ENCODE assay signal across 11 mouse cellular contexts in the genomic region with DNA sequence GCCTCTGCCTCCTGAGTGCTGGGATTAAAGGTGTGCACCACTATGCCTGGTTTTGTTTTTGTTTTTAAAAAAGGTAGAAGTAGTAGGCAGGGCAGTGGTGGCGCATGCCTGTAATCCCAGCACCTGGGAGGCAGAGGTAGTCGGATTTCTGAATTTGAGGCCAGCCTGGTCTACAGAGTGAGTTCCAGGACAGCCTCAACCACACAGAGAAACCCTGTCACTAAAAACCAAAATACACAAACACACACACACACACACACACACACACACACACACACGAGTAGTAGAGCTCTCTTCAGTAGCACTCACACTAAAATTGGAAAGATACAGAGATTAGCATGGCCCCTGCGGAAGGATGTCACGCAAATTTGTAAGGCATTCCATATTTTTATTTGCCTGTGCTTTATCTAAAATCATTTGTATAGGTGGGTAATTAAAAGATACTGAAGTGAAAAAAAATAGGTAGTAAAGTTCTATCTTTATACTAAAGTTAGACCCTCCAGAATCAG. TPM values are rescaled to one million over a fixed set of nuclear protein-coding genes. Genes with fewer than 3 reads are reported as not detected.
DNase-seq lines count a peak whose midpoint lies in the region; ATAC-seq and TF ChIP-seq lines count a peak whose summit lies in the region.
"Had no signal": no experiment of that assay in that cellular context is flagged by ENCODE, and none has a peak within 500 bp of the region (broad histone marks: within the 10 kb centered on the region; RNA-seq: fewer than 3 reads in every experiment).

No protein-coding gene starts in this region.

- ATAC-seq in kidney, embryonic 14.5 days (ENCODE audit: low FRiP score, low TSS enrichment) = no peak
- ATAC-seq in G1E (ENCODE audit: extremely low read depth, insufficient number of reproducible peaks, low FRiP score, poor library complexity, severe bottlenecking) = no peak
- ATAC-seq in heart, postnatal 0 days (ENCODE audit: insufficient read depth, low read depth) = no peak
- no peak for ATAC-seq in liver, embryonic 14.5 days (ENCODE audit: insufficient read depth)
- ATAC-seq: Patski had no signal

- WGBS in kidney, embryonic 14.5 days = 70% methylated on average over 5 of the region's 5 CpGs
- 61% methylated on average over 5 of the region's 5 CpGs for WGBS in heart, postnatal 0 days
- WGBS in liver, embryonic 14.5 days (ENCODE audit: insufficient replicate concordance) = 32% methylated on average over 5 of the region's 5 CpGs

- peak overlapping the region; percentile 60; the same call in 1 of the 2 replicates for H3K4me2 ChIP-seq in kidney, embryonic 14.5 days (replicated peaks; ENCODE audit: low read depth, low read length)
- H3K4me2 ChIP-seq in heart, postnatal 0 days (ENCODE audit: low read depth, low read length) = peak overlapping the region; percentile 92
- H3K4me2 ChIP-seq in liver, embryonic 14.5 days (ENCODE audit: low read depth) = peak overlapping the region; percentile 98

- H3K4me1 ChIP-seq in kidney, embryonic 14.5 days (ENCODE audit: control insufficient read depth, insufficient read depth, low read length) = peaks cover 36% of the 10 kb centered on the region
- H3K4me1 ChIP-seq in G1E (ENCODE audit: insufficient read depth, low read depth, low read length) = peaks cover 77% of the 10 kb centered on the region
- peaks cover 37% of the 10 kb centered on the region for H3K4me1 ChIP-seq in heart, postnatal 0 days (ENCODE audit: control insufficient read depth, insufficient read depth)
- peaks cover 57 to 59% of the 10 kb centered on the region in 2 experiments for H3K4me1 ChIP-seq in liver, embryonic 14.5 days (replicated peaks; ENCODE audit: control insufficient read depth in 2 of 2, insufficient read depth in 2 of 2, low read length in 1 of 2)

- no peaks in the 10 kb centered on the region for H3K27me3 ChIP-seq in kidney, embryonic 14.5 days (ENCODE audit: control insufficient read depth, insufficient read depth, low read length)
- H3K27me3 ChIP-seq in G1E (ENCODE audit: insufficient read depth, low read length) = no peaks in the 10 kb centered on the region
- no peaks in the 10 kb centered on the region for H3K27me3 ChIP-seq in heart, postnatal 0 days (ENCODE audit: control insufficient read depth, insufficient read depth, low read length)
- H3K27me3 ChIP-seq in liver, embryonic 14.5 days (ENCODE audit: control insufficient read depth, insufficient read depth, low read length) = no peaks in the 10 kb centered on the region
- H3K27me3 ChIP-seq: Patski had no signal

- no peak for TF ChIP-seq CTCF in G1E (IDR thresholded peaks at IDR 0.05; ENCODE audit: low read depth, low read length)
- TF ChIP-seq CTCF in heart, postnatal 0 days (IDR thresholded peaks at IDR 0.05; ENCODE audit: low read depth) = no peak
- TF ChIP-seq CTCF in liver, embryonic 14.5 days (IDR thresholded peaks at IDR 0.05; ENCODE audit: low read depth) = no peak

- H3K27ac ChIP-seq in kidney, embryonic 14.5 days (ENCODE audit: low read depth, low read length) = peak overlapping the region; percentile 100
- H3K27ac ChIP-seq in heart, postnatal 0 days (ENCODE audit: low read depth) = peak overlapping the region; percentile 98
- peak overlapping the region; percentile 81 for H3K27ac ChIP-seq in liver, embryonic 14.5 days

- TF ChIP-seq EP300 in heart, postnatal 0 days (IDR thresholded peaks at IDR 0.05; ENCODE audit: low read depth) = no peak
- no peak for TF ChIP-seq EP300 in liver, embryonic 14.5 days (IDR thresholded peaks at IDR 0.05; ENCODE audit: low read depth)

- peaks cover 18% of the 10 kb centered on the region for H3K36me3 ChIP-seq in kidney, embryonic 14.5 days (ENCODE audit: control insufficient read depth, insufficient read depth, low read length)
- peaks cover 31% of the 10 kb centered on the region for H3K36me3 ChIP-seq in G1E (replicated peaks)
- H3K36me3 ChIP-seq in heart, postnatal 0 days (replicated peaks; ENCODE audit: control insufficient read depth, insufficient read depth, low read length) = peaks cover 16% of the 10 kb centered on the region
- H3K36me3 ChIP-seq in liver, embryonic 14.5 days (replicated peaks; ENCODE audit: control insufficient read depth, insufficient read depth, low read depth) = peaks cover 20% of the 10 kb centered on the region

- H3K4me3 ChIP-seq in kidney, embryonic 14.5 days (ENCODE audit: low read length) = peak overlapping the region; percentile 61; the same call in 1 of the 2 replicates
- peak overlapping the region; percentile 81; the same call in 1 of the 2 replicates for H3K4me3 ChIP-seq in G1E (ENCODE audit: low read depth, low read length)
- peak overlapping the region; percentile 80 for H3K4me3 ChIP-seq in heart, postnatal 0 days (ENCODE audit: low read depth, low read length)
- peak overlapping the region in 1 of 2 experiments; percentile 81; a peak in 1 of 4 replicates for H3K4me3 ChIP-seq in liver, embryonic 14.5 days (ENCODE audit: insufficient read depth in 1 of 2, low read depth in 2 of 2, low read length in 2 of 2)

- DNase-seq in kidney, adult 18-20 months = no peak
- no peak for DNase-seq in G1E (ENCODE audit: low spot score)
- DNase-seq in heart, postnatal 0 days (ENCODE audit: low spot score) = no peak
- DNase-seq in liver, embryonic 14.5 days (ENCODE audit: low read depth in 3 of 3, low spot score in 3 of 3) = no peak
- no peak for DNase-seq in natural killer cell, adult 2 months (ENCODE audit: low spot score in 2 of 2)
- DNase-seq in testis, postnatal 10 days (ENCODE audit: low spot score) = no peak
- no peak for DNase-seq in lung, postnatal 14 days
- DNase-seq: cerebellum, postnatal 36 days had no signal

- no peaks in the 10 kb centered on the region for H3K9me3 ChIP-seq in kidney, embryonic 14.5 days (ENCODE audit: control insufficient read depth, low read length)
- no peaks in the 10 kb centered on the region for H3K9me3 ChIP-seq in G1E (replicated peaks)
- no peaks in the 10 kb centered on the region for H3K9me3 ChIP-seq in heart, postnatal 0 days (replicated peaks; ENCODE audit: control insufficient read depth, low read length)
- no peaks in the 10 kb centered on the region for H3K9me3 ChIP-seq in liver, embryonic 14.5 days (ENCODE audit: control insufficient read depth, low read length)

- peak overlapping the region; percentile 80; the same call in 1 of the 2 replicates for H3K9ac ChIP-seq in kidney, embryonic 14.5 days (ENCODE audit: low read depth, low read length)
- no peak overlapping the region for H3K9ac ChIP-seq in heart, postnatal 0 days (replicated peaks; ENCODE audit: low read depth, low read length)
- H3K9ac ChIP-seq in liver, embryonic 14.5 days (replicated peaks) = no peak overlapping the region; the same call in 1 of the 2 replicates

RNA-seq across cellular contexts. Expression of gene Clic1, which starts 0.8 kb away (rescaled TPM):
- polyA plus RNA-seq in kidney, embryonic 14.5 days (2014; fragmentation: Nextera tagmentation; extraction: Ambion mirVana) = 72.1 and 172 TPM in 2 replicates
- total RNA-seq in G1E (2014; fragmentation: Nextera tagmentation) (211 and 218 TPM in 2 replicates), G1E (2017) (562 and 724 TPM in 2 replicates)
- polyA plus RNA-seq in G1E (2012) = 233 and 258 TPM in 2 replicates
- 194 and 223 TPM in 2 replicates for total RNA-seq in heart, postnatal 0 days (2014; rRNA removed; ENCODE audit: low replicate concordance)
- polyA plus RNA-seq in heart, postnatal 0 days (2015; fragmentation: Nextera tagmentation; extraction: Ambion mirVana) = 203 and 205 TPM in 2 replicates
- polyA plus RNA-seq in liver, embryonic 14.5 days (2012; rRNA removed) = 76.4 and 78.0 TPM in 2 replicates
- 38.1 and 39.9 TPM in 2 replicates for polyA plus RNA-seq in liver, embryonic 14.5 days (2014; fragmentation: Nextera tagmentation; extraction: Ambion mirVana)

RNA-seq across cellular contexts. Expression of gene Msh5, which starts 2.4 kb away (rescaled TPM):
- 4.9 and 5.9 TPM in 2 replicates for polyA plus RNA-seq in kidney, embryonic 14.5 days (2014; fragmentation: Nextera tagmentation; extraction: Ambion mirVana)
- total RNA-seq in G1E (2014; fragmentation: Nextera tagmentation) (41.7 and 45.5 TPM in 2 replicates), G1E (2017) (11.8 and 12.4 TPM in 2 replicates)
- 11.3 and 11.5 TPM in 2 replicates for polyA plus RNA-seq in G1E (2012)
- total RNA-seq in heart, postnatal 0 days (2014; rRNA removed; ENCODE audit: low replicate concordance) = 1.2 and 5.0 TPM in 2 replicates
- 1.4 and 1.7 TPM in 2 replicates for polyA plus RNA-seq in heart, postnatal 0 days (2015; fragmentation: Nextera tagmentation; extraction: Ambion mirVana)
- polyA plus RNA-seq in liver, embryonic 14.5 days (2012; rRNA removed) = 3.3 and 4.3 TPM in 2 replicates
- polyA plus RNA-seq in liver, embryonic 14.5 days (2014; fragmentation: Nextera tagmentation; extraction: Ambion mirVana) = 2.3 and 2.9 TPM in 2 replicates

RNA-seq across cellular contexts. Expression of gene Ddah2, which starts 9.8 kb away (rescaled TPM):
- 355 and 422 TPM in 2 replicates for polyA plus RNA-seq in kidney, embryonic 14.5 days (2014; fragmentation: Nextera tagmentation; extraction: Ambion mirVana)
- 52.4 and 70.3 TPM in 2 replicates for total RNA-seq in G1E (2014; fragmentation: Nextera tagmentation)
- 179 and 180 TPM in 2 replicates for total RNA-seq in G1E (2017)
- 242 and 291 TPM in 2 replicates for polyA plus RNA-seq in G1E (2012)
- 97.1 and 114 TPM in 2 replicates for total RNA-seq in heart, postnatal 0 days (2014; rRNA removed; ENCODE audit: low replicate concordance)
- polyA plus RNA-seq in heart, postnatal 0 days (2015; fragmentation: Nextera tagmentation; extraction: Ambion mirVana) = 128 and 130 TPM in 2 replicates
- 12.0 and 12.3 TPM in 2 replicates for polyA plus RNA-seq in liver, embryonic 14.5 days (2012; rRNA removed)
- polyA plus RNA-seq in liver, embryonic 14.5 days (2014; fragmentation: Nextera tagmentation; extraction: Ambion mirVana) = 16.1 and 17.3 TPM in 2 replicates

RNA-seq across cellular contexts. Expression of gene Ly6g6c, which starts 16.2 kb away (rescaled TPM):
- 0.20 and 0.30 TPM in 2 replicates for polyA plus RNA-seq in kidney, embryonic 14.5 days (2014; fragmentation: Nextera tagmentation; extraction: Ambion mirVana)
- total RNA-seq in G1E (2014; fragmentation: Nextera tagmentation) (not detected in 2 replicates), G1E (2017) (0.16 TPM in 1 of 2 replicates, not detected in the other)
- not detected in 2 replicates for polyA plus RNA-seq in G1E (2012)
- not detected in 2 replicates for total RNA-seq in heart, postnatal 0 days (2014; rRNA removed; ENCODE audit: low replicate concordance)
- not detected in 2 replicates for polyA plus RNA-seq in heart, postnatal 0 days (2015; fragmentation: Nextera tagmentation; extraction: Ambion mirVana)
- polyA plus RNA-seq in liver, embryonic 14.5 days (2012; rRNA removed) = 0.26 and 0.48 TPM in 2 replicates
- polyA plus RNA-seq in liver, embryonic 14.5 days (2014; fragmentation: Nextera tagmentation; extraction: Ambion mirVana) = 0.24 and 0.37 TPM in 2 replicates
- total RNA-seq: hematopoietic stem cell, adult 5-6 weeks had no signal
- polyA plus RNA-seq: Patski had no signal

RNA-seq across cellular contexts. Expression of gene Mpig6b, which starts 17.0 kb away (rescaled TPM):
- polyA plus RNA-seq in kidney, embryonic 14.5 days (2014; fragmentation: Nextera tagmentation; extraction: Ambion mirVana) = 0.36 and 0.46 TPM in 2 replicates
- not detected in 2 replicates for total RNA-seq in G1E (2014; fragmentation: Nextera tagmentation)
- total RNA-seq in G1E (2017) = 0.06 TPM in 1 of 2 replicates, not detected in the other
- not detected in 2 replicates for polyA plus RNA-seq in G1E (2012)
- total RNA-seq in heart, postnatal 0 days (2014; rRNA removed; ENCODE audit: low replicate concordance) = 0.15 TPM in 1 of 2 replicates, not detected in the other
- 0.15 and 0.16 TPM in 2 replicates for polyA plus RNA-seq in heart, postnatal 0 days (2015; fragmentation: Nextera tagmentation; extraction: Ambion mirVana)
- polyA plus RNA-seq in liver, embryonic 14.5 days (2012; rRNA removed) = 2.3 and 2.6 TPM in 2 replicates
- 4.0 and 6.6 TPM in 2 replicates for polyA plus RNA-seq in liver, embryonic 14.5 days (2014; fragmentation: Nextera tagmentation; extraction: Ambion mirVana)
- total RNA-seq: hematopoietic stem cell, adult 5-6 weeks had no signal
- polyA plus RNA-seq: Patski had no signal
